Mouse (Mus musculus): ENCODE measurements around the gene Wdr70.

- no peak for TF ChIP-seq CTCF (IDR thresholded peaks at IDR 0.05; ENCODE audit: extremely low read depth, insufficient read length, insufficient replicate concordance, low read depth, low read length)
- TF ChIP-seq POLR2A (IDR thresholded peaks at IDR 0.05; ENCODE audit: low read depth, low read length) = no peak
These were observed 61.2 kb downstream of the Wdr70 start for GRCm38 (mm10) chr15:8037825-8038224.
